Mouse (Mus musculus) midbrain, embryonic 10.5 days (tissue): ENCODE data around the gene Trak2. TPM values are rescaled to one million over a fixed set of nuclear protein-coding genes. Genes with fewer than 3 reads are reported as not detected.

Source experiments
- polyA plus RNA-seq: library from polyadenylated mRNA; unstranded; fragments of >200 nt; fragmentation: Nextera tagmentation; extraction: Ambion mirVana; gene quantifications from 2 replicates; pipeline ENCODE4 v1.2.1, GENCODE M21; 2016

Trak2 gene
- polyA plus RNA-seq, 1 experiment from 2014 or later, result 8.9 TPM

Other genes with a start within 250 kb of the Trak2 start
- 10.0 TPM in 2 replicates for gene Casp8, start 178.1 kb downstream of the Trak2 start, polyA plus RNA-seq
- 26.8 and 33.9 TPM in 2 replicates for gene Stradb, start 92 bp upstream of the Trak2 start, polyA plus RNA-seq
- gene C2cd6, start 121.5 kb upstream of the Trak2 start, polyA plus RNA-seq, result not detected in 2 replicates
- 52.8 TPM in 2 replicates for gene Tmem237, start 147.0 kb upstream of the Trak2 start, polyA plus RNA-seq
- 0.25 and 0.33 TPM in 2 replicates for gene Mpp4, start 190.0 kb upstream of the Trak2 start, polyA plus RNA-seq